24 mouse cellular contexts compared by ENCODE assay signal in genomic region chr5:120781646-120782045, GRCm38 (mm10). TPM values are rescaled to one million over a fixed set of nuclear protein-coding genes. Genes with fewer than 3 reads are reported as not detected.
A peak's percentile ranks its signal among the peaks of the same experiment; 100 is the strongest.
DNase-seq lines count a peak whose midpoint lies in the region; ATAC-seq and TF ChIP-seq lines count a peak whose summit lies in the region.
"Had no signal": no experiment of that assay in that cellular context is flagged by ENCODE, and none has a peak within 500 bp of the region (broad histone marks: within the 10 kb centered on the region; RNA-seq: fewer than 3 reads in every experiment).

No protein-coding gene starts in this region.

- H3K79me2 ChIP-seq in heart, adult 2 months (replicated peaks; ENCODE audit: control insufficient read depth, insufficient read depth, low read length) = no peaks in the 10 kb centered on the region

- no peaks in the 10 kb centered on the region for H3K36me3 ChIP-seq in heart, adult 2 months (ENCODE audit: control insufficient read depth, insufficient read depth, low read length)
- no peaks in the 10 kb centered on the region for H3K36me3 ChIP-seq in lung, postnatal 0 days (ENCODE audit: insufficient read depth, low read length)
- no peaks in the 10 kb centered on the region for H3K36me3 ChIP-seq in small intestine, adult 2 months (ENCODE audit: control insufficient read depth, insufficient read depth, low read length)
- no peaks in the 10 kb centered on the region for H3K36me3 ChIP-seq in forebrain, embryonic 13.5 days (ENCODE audit: poor library complexity, severe bottlenecking)
- H3K36me3 ChIP-seq: forebrain, embryonic 15.5 days; limb, embryonic 12.5 days; midbrain, embryonic 10.5 days had no signal

- intact Hi-C loops in heart, adult 2 months (cut with DNase I) = no loop called here

- TF ChIP-seq CTCF in heart, adult 2 months (IDR thresholded peaks at IDR 0.05) = peak; percentile 24; the same call in 1 of the 2 replicates
- 0 out of 2 replicates have a peak, but pooled peaks have one; percentile 15 for TF ChIP-seq CTCF in lung, postnatal 0 days (IDR thresholded peaks at IDR 0.05)
- peak; percentile 21; the same call in 1 of the 2 replicates for TF ChIP-seq CTCF in small intestine, adult 2 months (IDR thresholded peaks at IDR 0.05; ENCODE audit: extremely low read depth, insufficient read length, insufficient replicate concordance, low read depth, low read length)

- no peak for ATAC-seq in lung, postnatal 0 days
- no peak for ATAC-seq in forebrain, embryonic 13.5 days
- ATAC-seq: forebrain, embryonic 15.5 days had no signal

- H3K4me2 ChIP-seq in lung, postnatal 0 days (replicated peaks; ENCODE audit: low read depth, low read length) = no peak overlapping the region
- no peak overlapping the region for H3K4me2 ChIP-seq in forebrain, embryonic 13.5 days
- H3K4me2 ChIP-seq: forebrain, embryonic 15.5 days; limb, embryonic 12.5 days had no signal

- no peak for TF ChIP-seq POLR2A in heart, adult 2 months (IDR thresholded peaks at IDR 0.05; ENCODE audit: insufficient read depth, low read depth, low read length)
- TF ChIP-seq POLR2A in small intestine, adult 2 months (IDR thresholded peaks at IDR 0.05; ENCODE audit: low read depth, low read length) = no peak

- no peak for TF ChIP-seq EP300 in heart, adult 2 months (IDR thresholded peaks at IDR 0.05; ENCODE audit: insufficient read depth, low read depth, low read length)
- TF ChIP-seq EP300 in lung, postnatal 0 days (IDR thresholded peaks at IDR 0.05) = no peak

- WGBS in heart, adult 2 months = 85% methylated on average over 1 of the region's 1 CpGs
- WGBS in lung, postnatal 0 days = 100% methylated on average over 1 of the region's 1 CpGs
- 100% methylated on average over 1 of the region's 1 CpGs for WGBS in small intestine, adult 2 months
- 90% methylated on average over 1 of the region's 1 CpGs for WGBS in forebrain, embryonic 13.5 days

- no peak for DNase-seq in heart, adult 2 months
- no peak for DNase-seq in heart, adult 11 months
- no peak for DNase-seq in lung, postnatal 0 days (ENCODE audit: low spot score)
- DNase-seq in lung, postnatal 4 days = no peak
- DNase-seq in R1 (ENCODE audit: low read depth, low spot score) (peak; percentile 77), adipocyte (ENCODE audit: low spot score) (no peak)
- DNase-seq: cerebellum, adult 11-12 months; embryo, embryonic 11 days; heart, postnatal 14 days; right cerebral cortex, postnatal 25 days; thymus, postnatal 14 days had no signal

- H3K9ac ChIP-seq in heart, adult 2 months (ENCODE audit: low read depth, low read length) = no peak overlapping the region
- H3K9ac ChIP-seq in lung, postnatal 0 days (replicated peaks; ENCODE audit: low read depth) = no peak overlapping the region
- no peak overlapping the region for H3K9ac ChIP-seq in forebrain, embryonic 13.5 days
- H3K9ac ChIP-seq: forebrain, embryonic 15.5 days; limb, embryonic 12.5 days had no signal

- H3K27ac ChIP-seq in heart, adult 2 months = no peak overlapping the region
- H3K27ac ChIP-seq in lung, postnatal 0 days (ENCODE audit: low read length) = no peak overlapping the region
- H3K27ac ChIP-seq in small intestine, adult 2 months (ENCODE audit: insufficient read depth, low read depth, low read length) = no peak overlapping the region
- H3K27ac ChIP-seq in forebrain, embryonic 13.5 days = no peak overlapping the region
- H3K27ac ChIP-seq: forebrain, embryonic 15.5 days; kidney, postnatal 0 days; limb, embryonic 12.5 days; midbrain, embryonic 10.5 days had no signal

- H3K4me1 ChIP-seq in heart, adult 2 months (ENCODE audit: control insufficient read depth, insufficient read depth, low read length) = peaks cover 5% of the 10 kb centered on the region
- H3K4me1 ChIP-seq in lung, postnatal 0 days (ENCODE audit: insufficient read depth, low read depth, low read length) = no peaks in the 10 kb centered on the region
- H3K4me1 ChIP-seq in small intestine, adult 2 months (ENCODE audit: control insufficient read depth, insufficient read depth, insufficient read length, low read length) = peaks cover 13% of the 10 kb centered on the region; the same call in 1 of the 2 replicates
- H3K4me1 ChIP-seq in forebrain, embryonic 13.5 days = no peaks in the 10 kb centered on the region
- H3K4me1 ChIP-seq: forebrain, embryonic 15.5 days; limb, embryonic 12.5 days; midbrain, embryonic 10.5 days had no signal

- no peak overlapping the region for H3K4me3 ChIP-seq in heart, adult 2 months
- H3K4me3 ChIP-seq in lung, postnatal 0 days (ENCODE audit: low read depth, low read length) = no peak overlapping the region
- H3K4me3 ChIP-seq in small intestine, adult 2 months (ENCODE audit: low read depth, low read length) = no peak overlapping the region
- no peak overlapping the region for H3K4me3 ChIP-seq in forebrain, embryonic 13.5 days
- H3K4me3 ChIP-seq: forebrain, embryonic 15.5 days; limb, embryonic 12.5 days; midbrain, embryonic 10.5 days; myocyte had no signal

- no peaks in the 10 kb centered on the region for H3K9me3 ChIP-seq in lung, postnatal 0 days (ENCODE audit: low read length)
- H3K9me3 ChIP-seq in forebrain, embryonic 13.5 days (replicated peaks) = no peaks in the 10 kb centered on the region
- H3K9me3 ChIP-seq: forebrain, embryonic 15.5 days; limb, embryonic 12.5 days; midbrain, embryonic 10.5 days had no signal

- H3K27me3 ChIP-seq in heart, adult 2 months (ENCODE audit: control insufficient read depth, insufficient read depth, low read length) = no peaks in the 10 kb centered on the region
- H3K27me3 ChIP-seq in lung, postnatal 0 days (replicated peaks; ENCODE audit: insufficient read depth, low read length) = no peaks in the 10 kb centered on the region
- no peaks in the 10 kb centered on the region for H3K27me3 ChIP-seq in small intestine, adult 2 months (ENCODE audit: control insufficient read depth, insufficient read depth, low read length)
- no peaks in the 10 kb centered on the region for H3K27me3 ChIP-seq in forebrain, embryonic 13.5 days
- H3K27me3 ChIP-seq: forebrain, embryonic 15.5 days; limb, embryonic 12.5 days had no signal

RNA-seq across cellular contexts. Expression of gene Oas3, which starts 4.2 kb away (rescaled TPM):
- total RNA-seq in heart, adult 2 months (2021) = under 1 TPM; 0.05 to 0.07 TPM
- 0.61 and 0.94 TPM in 2 replicates for polyA plus RNA-seq in heart, adult 2 months (2012; rRNA removed)
- 0.20 and 0.31 TPM in 2 replicates for polyA plus RNA-seq in lung, postnatal 0 days (2015; fragmentation: Nextera tagmentation; extraction: Ambion mirVana)
- 9.6 and 94.5 TPM in 2 replicates for polyA plus RNA-seq in small intestine, adult 2 months (2012; rRNA removed)
- polyA plus RNA-seq in forebrain, embryonic 13.5 days (2015; fragmentation: Nextera tagmentation; extraction: Ambion mirVana) = 0.11 and 0.17 TPM in 2 replicates
- total RNA-seq: gastrocnemius, adult 18-20 months had no signal
- polyA plus RNA-seq: C2C12; limb, embryonic 12.5 days had no signal

RNA-seq across cellular contexts. Expression of gene Oas1e, which starts 13.7 kb away (rescaled TPM):
- total RNA-seq in heart, adult 2 months (2021) = not detected
- polyA plus RNA-seq in heart, adult 2 months (2012; rRNA removed) = not detected in 2 replicates
- polyA plus RNA-seq in lung, postnatal 0 days (2015; fragmentation: Nextera tagmentation; extraction: Ambion mirVana) = 0.30 and 0.60 TPM in 2 replicates
- polyA plus RNA-seq in small intestine, adult 2 months (2012; rRNA removed) = 0.09 and 3.6 TPM in 2 replicates
- not detected in 2 replicates for polyA plus RNA-seq in forebrain, embryonic 13.5 days (2015; fragmentation: Nextera tagmentation; extraction: Ambion mirVana)
- total RNA-seq: adrenal gland, postnatal 4 days; gastrocnemius, adult 18-20 months; heart, adult 8-10 months; heart, postnatal 14 days; layer of hippocampus, postnatal 10 days had no signal
- polyA plus RNA-seq: C2C12; forebrain, embryonic 15.5 days; kidney, postnatal 0 days; limb, embryonic 12.5 days; lung, embryonic 16.5 days; midbrain, embryonic 10.5 days; myocyte had no signal

RNA-seq across cellular contexts. Expression of gene Oas1c, which starts 30.7 kb away (rescaled TPM):
- total RNA-seq in heart, adult 2 months (2021) = under 1 TPM; 0.26 to 0.36 TPM
- 0.85 and 1.3 TPM in 2 replicates for polyA plus RNA-seq in heart, adult 2 months (2012; rRNA removed)
- 1.5 and 1.7 TPM in 2 replicates for polyA plus RNA-seq in lung, postnatal 0 days (2015; fragmentation: Nextera tagmentation; extraction: Ambion mirVana)
- polyA plus RNA-seq in small intestine, adult 2 months (2012; rRNA removed) = 1.2 and 1.4 TPM in 2 replicates
- polyA plus RNA-seq in forebrain, embryonic 13.5 days (2015; fragmentation: Nextera tagmentation; extraction: Ambion mirVana) = 0.26 and 0.60 TPM in 2 replicates

RNA-seq across cellular contexts. Expression of gene Oas2, which starts 32.0 kb away (rescaled TPM):
- total RNA-seq in heart, adult 2 months (2021) = 1 to 10 TPM in 1 of 2 experiments, under 1 TPM in 1; 0.55 to 1.0 TPM
- 9.6 and 11.3 TPM in 2 replicates for polyA plus RNA-seq in heart, adult 2 months (2012; rRNA removed)
- polyA plus RNA-seq in lung, postnatal 0 days (2015; fragmentation: Nextera tagmentation; extraction: Ambion mirVana) = 0.21 and 0.31 TPM in 2 replicates
- polyA plus RNA-seq in small intestine, adult 2 months (2012; rRNA removed) = 2.9 and 7.4 TPM in 2 replicates
- 0.09 TPM in 1 of 2 replicates, not detected in the other for polyA plus RNA-seq in forebrain, embryonic 13.5 days (2015; fragmentation: Nextera tagmentation; extraction: Ambion mirVana)
- polyA plus RNA-seq: C2C12; midbrain, embryonic 10.5 days; myocyte had no signal
